Mouse (Mus musculus) frontal cortex, postnatal 25 days (tissue): ENCODE measurements around the gene Ppp5c.
A peak's percentile ranks its signal among the peaks of the same experiment; 100 is the strongest.

Experiments
- DNase-seq, 2 experiments: peaks; one replicate each; pipeline ENCODE4 v3.0.0; 2022; ENCODE audit warnings: low spot score in 2 of 2

Ppp5c gene

DNA sequence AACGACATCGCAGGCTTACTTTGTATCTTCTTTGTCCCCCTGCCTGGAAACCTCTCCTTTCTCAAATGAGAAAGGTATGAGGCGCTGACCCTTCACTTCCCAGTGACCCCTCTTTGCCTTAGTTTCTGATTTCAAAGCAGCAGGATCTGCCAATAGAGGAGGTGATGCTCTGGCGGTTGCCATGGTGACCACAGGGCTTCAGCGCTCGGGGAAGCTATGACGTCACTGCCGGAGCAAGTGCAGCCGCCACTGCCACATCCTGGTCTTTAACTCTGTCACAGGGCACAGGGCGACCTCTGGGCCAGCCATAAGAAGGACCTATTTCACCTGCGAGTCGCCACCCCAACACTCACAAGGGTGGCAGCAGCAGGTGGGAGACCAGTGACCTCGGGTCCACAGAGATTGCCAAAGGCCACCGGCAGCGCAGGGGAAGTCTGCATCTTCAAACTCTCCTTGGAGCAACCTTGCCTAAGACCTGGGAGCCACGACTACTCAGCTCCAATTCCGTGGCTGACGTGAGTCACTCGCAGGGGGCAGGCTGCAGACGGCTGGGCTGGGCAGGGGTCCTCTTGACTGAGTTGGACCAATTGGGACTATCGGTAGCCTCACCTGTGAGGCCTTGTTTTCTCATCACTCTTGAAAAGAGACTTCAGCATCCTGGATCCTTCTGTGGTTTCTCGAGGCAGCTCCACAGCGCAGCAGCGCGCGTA lies 44.7 kb downstream of the Ppp5c start, which contains the start of gene Gm42372:
Gm42372 (plus strand) TSS at position 228 of the 710 bp plus-strand sequence.
- peak; percentile 74 to 85 for DNase-seq

DNA sequence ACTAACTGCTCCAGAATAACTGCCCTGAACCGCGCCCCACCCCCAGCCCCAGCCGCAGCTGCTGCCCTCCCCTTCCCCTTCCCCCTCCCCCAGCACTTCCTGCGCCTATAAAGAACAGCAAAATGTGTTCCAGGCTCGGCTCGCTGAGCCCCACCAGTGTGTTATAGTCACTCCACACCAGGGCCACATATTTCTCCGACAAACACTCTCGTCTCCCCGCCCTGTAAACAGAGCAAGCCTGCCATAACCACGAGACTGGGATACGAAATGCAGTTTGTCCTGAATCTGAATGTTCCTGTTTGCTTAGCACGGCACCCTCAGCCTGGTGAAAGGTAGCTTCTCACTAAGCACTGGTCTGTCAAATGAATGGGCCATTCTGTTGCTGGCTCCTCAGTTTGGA lies 47.4 kb downstream of the Ppp5c start:
- no peak for DNase-seq

DNA sequence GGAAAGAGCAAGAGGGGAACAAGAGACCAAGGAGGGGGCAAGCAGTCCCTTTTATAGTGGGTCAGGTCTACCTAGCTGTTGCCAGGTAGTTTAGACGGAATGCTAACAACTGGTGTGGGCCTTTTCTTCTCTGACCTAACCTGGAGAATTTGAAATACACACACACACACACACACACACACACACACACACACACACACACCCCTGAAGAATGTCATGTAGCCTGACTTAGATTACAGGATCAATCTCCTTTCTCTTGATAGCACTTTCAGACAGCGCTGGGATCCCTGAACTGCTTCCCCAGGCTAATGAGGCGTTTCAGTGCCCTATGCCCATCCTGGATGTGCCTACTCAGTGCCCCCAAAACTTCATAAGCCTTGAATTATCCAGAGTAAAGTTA lies 49.1 kb downstream of the Ppp5c start:
- no peak for DNase-seq

DNA sequence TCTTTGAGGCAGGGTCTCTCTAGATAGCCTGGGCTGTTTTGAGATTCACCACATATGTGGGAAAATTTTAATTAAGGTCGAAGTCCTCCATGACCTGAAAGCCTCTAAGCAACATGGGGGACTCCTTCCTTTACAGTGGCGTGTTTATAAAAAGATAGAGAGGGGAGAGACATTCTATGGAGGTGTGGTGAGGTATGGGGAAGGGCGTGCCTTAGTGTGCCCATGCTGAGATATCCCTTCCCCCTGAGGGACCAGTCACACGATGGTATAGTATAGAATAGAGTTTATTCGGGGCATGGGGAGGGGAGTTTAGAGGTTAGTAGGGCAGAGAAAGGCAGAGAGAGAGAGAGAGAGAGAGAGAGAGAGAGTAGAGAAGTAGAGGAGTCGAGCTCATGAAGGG lies 49.6 kb downstream of the Ppp5c start:
- no peak for DNase-seq

DNA sequence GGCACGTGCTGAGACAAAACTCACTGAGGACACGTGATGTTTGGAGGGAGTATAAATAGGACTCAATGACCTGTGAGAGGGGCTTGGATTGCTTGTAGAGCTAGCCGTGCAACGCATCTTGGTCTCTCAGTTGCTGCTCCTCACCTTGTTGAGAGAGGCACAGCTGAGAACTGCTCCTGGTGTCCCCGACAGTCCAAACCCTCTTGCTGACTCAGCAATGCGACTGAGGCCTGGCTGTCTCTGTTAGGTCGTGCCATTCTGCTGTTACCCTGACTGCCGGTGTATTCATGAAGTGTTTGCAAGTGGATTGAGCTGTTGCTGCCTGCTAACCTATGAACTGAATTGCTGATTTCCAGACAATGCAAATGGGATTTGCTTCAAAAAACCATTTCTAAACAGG lies 51.4 kb downstream of the Ppp5c start:
- DNase-seq: no peak

DNA sequence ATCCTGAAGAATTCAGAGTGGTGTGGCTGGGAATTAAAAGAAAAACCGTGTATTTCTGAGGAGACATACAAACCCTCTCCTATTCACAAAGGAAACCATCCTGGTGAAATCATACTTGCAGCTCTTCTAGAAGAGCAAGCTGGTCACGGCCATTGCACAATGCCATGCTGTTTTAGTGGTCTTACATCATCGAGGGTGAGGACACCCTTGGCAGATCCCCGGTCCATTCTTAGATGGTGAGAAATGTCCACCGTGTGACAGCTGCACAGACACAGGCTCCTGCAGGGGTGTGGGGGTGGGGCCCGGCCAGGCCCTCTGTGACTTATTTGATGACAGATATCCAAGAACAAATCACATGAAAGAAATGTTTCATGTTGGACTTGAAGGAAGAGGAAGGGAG lies 53.7 kb downstream of the Ppp5c start:
- DNase-seq: no peak

DNA sequence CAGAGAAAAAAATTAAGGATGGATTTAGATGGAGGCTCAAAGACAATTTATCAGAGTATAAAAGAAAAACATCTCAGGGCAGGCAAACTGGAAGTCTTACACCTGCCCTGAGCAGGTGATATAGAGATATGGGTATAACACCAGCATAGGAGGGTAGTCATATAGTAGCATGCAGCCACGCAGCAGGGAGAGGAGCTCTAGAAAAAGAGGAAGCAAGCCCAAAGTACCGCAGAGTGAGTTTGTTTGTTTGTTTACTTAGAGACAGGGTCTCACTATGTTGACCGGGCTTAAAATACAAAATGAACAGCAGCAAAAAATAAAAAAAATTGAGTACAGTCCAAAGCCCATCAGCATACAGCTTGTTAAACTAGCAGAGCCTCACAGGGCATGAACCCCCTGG lies 56.6 kb downstream of the Ppp5c start:
- DNase-seq: no peak

DNA sequence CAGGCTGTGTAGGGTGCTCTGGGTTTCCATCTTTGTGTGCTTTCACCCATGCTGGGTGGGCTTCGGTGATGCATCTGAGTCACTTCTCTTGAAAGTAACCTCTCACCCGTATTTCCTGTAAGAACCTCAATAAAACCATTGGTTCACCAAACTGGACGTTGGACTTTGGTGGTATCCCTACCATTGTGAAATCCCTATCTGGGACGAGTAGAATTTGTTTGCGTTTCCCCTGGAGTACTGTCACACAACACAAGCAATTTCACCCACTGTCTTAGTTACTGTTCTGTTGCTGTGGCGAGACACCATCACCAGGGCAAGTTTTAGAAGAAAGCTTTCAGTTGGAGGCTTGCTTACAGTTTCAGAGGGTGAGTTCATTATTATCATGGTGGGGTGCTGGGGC lies 59.3 kb downstream of the Ppp5c start:
- no peak for DNase-seq

DNA sequence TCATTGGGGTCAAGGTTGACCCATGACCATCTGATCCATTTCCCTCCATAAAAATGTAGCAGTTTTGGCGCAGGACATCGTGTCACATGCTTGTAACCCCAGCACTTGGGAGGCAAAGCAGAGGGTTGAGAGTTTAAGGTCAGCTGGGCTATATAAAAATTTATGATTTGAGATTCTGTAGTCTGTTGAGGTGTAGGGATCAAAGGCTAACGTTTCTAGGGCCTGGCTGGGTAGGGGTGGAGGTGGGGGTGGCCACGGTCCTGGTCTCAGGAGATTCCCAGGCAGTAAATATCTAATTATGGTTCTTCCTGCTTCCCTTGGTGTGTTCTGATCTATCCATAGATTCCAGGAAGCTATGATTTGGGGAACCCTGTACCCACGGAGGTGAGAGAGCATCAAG lies 66.0 kb downstream of the Ppp5c start:
- DNase-seq: no peak

DNA sequence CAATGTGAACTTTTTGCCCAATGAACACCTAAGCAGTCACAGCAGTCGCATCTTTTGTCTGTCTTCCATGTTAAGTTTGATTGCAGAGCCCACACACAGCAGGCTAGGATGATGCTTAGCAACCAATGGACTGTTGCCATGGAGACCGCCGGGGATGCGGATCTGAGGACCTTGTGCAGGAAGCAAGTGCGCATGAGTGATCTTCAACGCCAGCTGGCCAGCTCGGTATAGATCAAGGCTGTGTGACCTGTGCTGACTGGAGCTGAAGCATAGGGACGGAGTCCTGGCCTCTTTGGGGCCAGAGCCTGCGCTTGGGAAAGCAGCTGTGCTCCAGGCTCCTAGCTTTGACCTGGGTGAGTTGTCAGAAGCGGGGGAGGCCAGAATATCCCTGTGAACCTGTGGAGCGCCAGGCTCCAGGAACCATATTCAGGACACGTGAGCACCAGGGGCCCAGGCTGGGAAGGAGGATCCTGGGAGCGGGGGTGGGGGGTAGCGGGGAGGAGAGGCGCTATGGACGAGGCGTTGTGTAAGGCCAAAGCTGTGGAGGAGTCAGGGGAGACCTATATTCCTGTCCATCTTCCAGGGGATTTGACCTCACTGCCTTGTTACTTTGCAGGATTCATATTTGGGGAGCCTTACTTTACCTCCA lies 68.1 kb downstream of the Ppp5c start, which contains the start of gene Pnmal1:
Pnmal1 (plus strand) TSS at position 141 of the 649 bp plus-strand sequence.
- peak; percentile 83 to 87 for DNase-seq

DNA sequence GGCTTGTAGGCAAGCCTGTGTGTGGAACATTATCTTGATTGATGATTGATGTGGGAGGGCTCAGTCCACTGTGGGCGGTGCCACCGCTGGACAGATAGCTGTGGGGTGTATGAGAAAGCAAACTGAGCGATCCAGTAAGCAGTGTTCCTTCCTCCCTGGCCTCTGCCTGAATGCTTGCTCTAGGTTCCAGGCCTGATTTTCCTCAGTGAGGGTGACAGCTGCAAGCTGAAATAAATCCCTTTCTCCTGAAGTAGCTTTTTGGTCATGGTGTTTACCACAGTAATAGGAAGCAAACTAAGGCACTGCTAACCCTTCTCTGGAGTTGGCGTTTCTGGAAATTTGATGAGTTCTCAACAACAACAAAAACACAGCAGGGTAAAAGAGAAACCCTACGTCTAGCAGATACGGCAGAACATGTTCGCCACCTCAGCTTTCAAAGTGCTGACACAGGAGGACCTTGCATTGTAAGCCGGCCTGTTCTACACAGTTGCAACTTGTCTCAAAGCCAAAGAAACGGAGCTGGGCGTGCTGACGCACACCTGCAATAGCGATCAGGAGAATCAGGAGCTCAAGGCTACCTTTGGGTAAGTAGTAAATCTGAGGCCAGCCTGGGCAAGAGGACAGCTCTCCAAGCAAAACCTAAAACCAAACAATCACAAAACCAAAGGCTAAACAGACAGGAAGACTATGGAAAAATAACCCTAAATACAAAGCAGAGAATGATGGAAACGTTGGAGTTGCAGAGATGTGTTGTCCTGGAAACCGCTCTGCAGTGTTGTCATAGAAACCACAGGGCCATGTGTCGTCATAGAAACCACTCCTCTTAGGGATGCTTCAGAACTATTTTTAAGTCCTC lies 71.1 kb downstream of the Ppp5c start:
- DNase-seq: peak in 1 of 2 experiments; percentile 34

DNA sequence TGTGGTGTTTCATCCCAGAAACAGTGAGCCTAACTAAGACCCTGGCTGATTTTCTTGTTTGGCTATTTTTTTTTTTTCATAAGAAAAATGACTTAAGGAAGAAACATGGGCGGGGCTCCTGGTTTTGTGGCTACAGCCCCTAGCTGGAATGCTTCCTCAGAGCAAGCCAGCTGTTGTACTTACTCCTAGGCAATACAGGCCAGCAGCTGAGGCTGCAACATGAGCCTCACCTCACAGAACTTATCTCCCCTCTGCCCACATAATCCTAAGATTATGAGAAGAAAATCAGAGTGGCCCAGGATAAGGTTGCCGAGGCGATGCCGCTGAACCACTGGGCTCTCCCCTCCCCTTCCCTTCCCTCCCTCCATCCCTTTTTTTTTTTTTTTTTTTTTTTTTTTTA lies 72.0 kb downstream of the Ppp5c start:
- DNase-seq: no peak
